Mouse (Mus musculus) heart, postnatal 0 days (tissue): Measurements from ENCODE around the gene Ell. TPM values are rescaled to one million over a fixed set of nuclear protein-coding genes. Genes with fewer than 3 reads are reported as not detected.

Experiments
- ATAC-seq: fragments of 200-750 bp; cut with Nextera tagmentation; 2 replicates; pipeline ENCODE4 v1.8.0; 2017; ENCODE audit warnings: low read depth, moderate number of reproducible peaks, moderate library complexity; ENCODE audit not compliant: insufficient read depth
- DNase-seq: peaks from one replicate; pipeline ENCODE4 v3.0.0-alpha.2; 2016; ENCODE audit warnings: low spot score
- H3K27ac ChIP-seq: fragments of 300-500 bp; sonication (generic); 2 replicates; pipeline ENCODE4 v1.5.1; 2014; ENCODE audit warnings: low read depth, mild to moderate bottlenecking
- H3K27me3 ChIP-seq: fragments of 300-500 bp; sonication (generic); 2 replicates; pipeline ENCODE4 v1.6.1; 2014; ENCODE audit warnings: low read length, mixed read lengths; ENCODE audit not compliant: control insufficient read depth, insufficient read depth
- H3K36me3 ChIP-seq: fragments of 300-500 bp; sonication (generic); replicated peaks from 2 replicates; pipeline ENCODE4 v1.6.1; 2014; ENCODE audit warnings: low read length, mixed read lengths; ENCODE audit not compliant: control insufficient read depth, insufficient read depth
- H3K4me1 ChIP-seq: fragments of 300-500 bp; sonication (generic); 2 replicates; pipeline ENCODE4 v1.6.1; 2014; ENCODE audit warnings: antibody characterized with exemption; ENCODE audit not compliant: control insufficient read depth, insufficient read depth
- H3K4me2 ChIP-seq: fragments of 300-500 bp; sonication (generic); 2 replicates; pipeline ENCODE4 v1.6.1; 2014; ENCODE audit warnings: low read depth, mild to moderate bottlenecking, low read length, moderate library complexity
- H3K4me3 ChIP-seq: fragments of 300-500 bp; sonication (generic); 2 replicates; pipeline ENCODE4 v1.5.1; 2014; ENCODE audit warnings: low read depth, low read length
- H3K9ac ChIP-seq: fragments of 300-500 bp; sonication (generic); replicated peaks from 2 replicates; pipeline ENCODE4 v1.6.1; 2014; ENCODE audit warnings: low read depth, low read length, mixed read lengths
- H3K9me3 ChIP-seq: fragments of 300-500 bp; sonication (generic); replicated peaks from 2 replicates; pipeline ENCODE4 v1.6.1; 2016; ENCODE audit warnings: low read length; ENCODE audit not compliant: control insufficient read depth
- CTCF ChIP-seq: IDR thresholded peaks from 2 replicates; pipeline ENCODE4 v1.5.1; 2016; ENCODE audit warnings: antibody characterized with exemption, control low read depth, low read depth
- EP300 ChIP-seq: IDR thresholded peaks from 2 replicates; pipeline ENCODE4 v1.6.1; 2016; ENCODE audit warnings: antibody characterized with exemption, low read depth
- WGBS: fragments of 180-500 bp; shearing (Covaris S2); extraction: QIAGEN DNeasy Blood & Tissue Kit; methylation state at CpG from one replicate; pipeline ENCODE4 v1.1.7; 2014; 5-methylcytosine and 5-hydroxymethylcytosine counted together
- polyA plus RNA-seq: library from polyadenylated mRNA; unstranded; fragments of >200 nt; fragmentation: Nextera tagmentation; extraction: Ambion mirVana; gene quantifications from 2 replicates; pipeline ENCODE4 v1.2.1, GENCODE M21; 2015
- total RNA-seq: library from RNA; depleted of rRNA; stranded (reverse); fragments of >200 nt; gene quantifications from 2 replicates; pipeline ENCODE4 v1.2.3, GENCODE M21; 2014; ENCODE audit warnings: low replicate concordance

The Ell gene
- total and polyA plus RNA-seq, 2 experiments from 2014 or later = 7.3 to 9.1 TPM

GRCm38 (mm10) chr8:70600473-70601270 lies 61.4 kb downstream of the Ell start:
- WGBS = 29% methylated on average over 9 of the region's 10 CpGs
- 0 out of 2 replicates have a peak, but pooled peaks cover 5% of the 10 kb centered on the region for H3K36me3 ChIP-seq
- no peak overlapping the region for H3K9ac ChIP-seq
- 0 out of 2 replicates have a peak overlapping the region, but pooled peaks have one; percentile 18 for H3K4me3 ChIP-seq
- H3K27me3 ChIP-seq = no peaks in the 10 kb centered on the region
- peaks cover 14% of the 10 kb centered on the region for H3K4me1 ChIP-seq
- no peaks in the 10 kb centered on the region for H3K9me3 ChIP-seq
- H3K4me2 ChIP-seq = peak overlapping the region; percentile 45
- peak; percentile 9; the same call in 1 of the 2 replicates for ATAC-seq
- peak overlapping the region; percentile 69 for H3K27ac ChIP-seq
- DNase-seq = peak; percentile 35
- TF ChIP-seq CTCF (no peak), EP300 (no peak)

- DNase-seq (peak; percentile 53), ATAC-seq (peak; percentile 40)
- Histone ChIP-seq H3K36me3 (0 out of 2 replicates have a peak, but pooled peaks cover 5% of the 10 kb centered on the region), H3K27me3 (no peaks in the 10 kb centered on the region), H3K4me2 (peak overlapping the region; percentile 45), H3K9me3 (no peaks in the 10 kb centered on the region), H3K27ac (peak overlapping the region; percentile 69), H3K9ac (no peak overlapping the region), H3K4me1 (peaks cover 14% of the 10 kb centered on the region), H3K4me3 (peak overlapping the region; percentile 18; the same call in 1 of the 2 replicates)
- TF ChIP-seq CTCF (no peak), EP300 (no peak)
- 5% methylated on average over 24 of the region's 26 CpGs for WGBS
Measured at GRCm38 (mm10) chr8:70601271-70601649, 62.0 kb downstream of the Ell start.

- WGBS = 91% methylated on average over 13 of the region's 13 CpGs
- Histone ChIP-seq H3K36me3 (0 out of 2 replicates have a peak, but pooled peaks cover 5% of the 10 kb centered on the region), H3K9ac (no peak overlapping the region), H3K9me3 (no peaks in the 10 kb centered on the region), H3K27ac (no peak overlapping the region), H3K4me2 (no peak overlapping the region), H3K4me1 (peaks cover 16% of the 10 kb centered on the region), H3K27me3 (no peaks in the 10 kb centered on the region), H3K4me3 (no peak overlapping the region)
- no peak for TF ChIP-seq EP300
- no peak for TF ChIP-seq CTCF
- no peak for ATAC-seq
- DNase-seq = no peak
Measured at GRCm38 (mm10) chr8:70602139-70602811, 63.0 kb downstream of the Ell start.

- no peak overlapping the region for H3K4me3 ChIP-seq
- no peak for DNase-seq
Measured at GRCm38 (mm10) chr8:70604558-70604957, 65.3 kb downstream of the Ell start.

GRCm38 (mm10) chr8:70605871-70606779 lies 66.9 kb downstream of the Ell start:
- Histone ChIP-seq H3K36me3 (0 out of 2 replicates have a peak, but pooled peaks cover 5% of the 10 kb centered on the region), H3K4me1 (peaks cover 15% of the 10 kb centered on the region), H3K27me3 (no peaks in the 10 kb centered on the region), H3K27ac (no peak overlapping the region), H3K4me2 (peak overlapping the region; percentile 96; the same call in 1 of the 2 replicates), H3K9ac (no peak overlapping the region), H3K9me3 (no peaks in the 10 kb centered on the region), H3K4me3 (no peak overlapping the region)
- WGBS = 81% methylated on average over 9 of the region's 9 CpGs
- no peak for DNase-seq
- TF ChIP-seq CTCF (no peak), EP300 (no peak)
- ATAC-seq = no peak

More at GRCm38 (mm10) chr8:70604558-70604957, 65.3 kb downstream of the Ell start:
- 0 out of 2 replicates have a peak, but pooled peaks cover 5% of the 10 kb centered on the region for H3K36me3 ChIP-seq
- no peak overlapping the region for H3K4me2 ChIP-seq
- H3K27ac ChIP-seq = no peak overlapping the region
- peaks cover 20% of the 10 kb centered on the region for H3K4me1 ChIP-seq
- H3K27me3 ChIP-seq = no peaks in the 10 kb centered on the region
- WGBS = 87% methylated on average over 7 of the region's 7 CpGs
- TF ChIP-seq EP300 (no peak), CTCF (no peak)
- no peak for ATAC-seq
- no peaks in the 10 kb centered on the region for H3K9me3 ChIP-seq
- no peak overlapping the region for H3K9ac ChIP-seq
